Mouse (Mus musculus) bone marrow, adult 2 months (tissue): ENCODE measurements around the gene Hmgn5.

Experiments used
- CTCF ChIP-seq: fragments of 200-500 bp; IDR thresholded peaks from 2 replicates; pipeline ENCODE4 v1.5.1; 2011; ENCODE audit warnings: low read length, control low read depth; ENCODE audit not compliant: control insufficient read depth, insufficient read depth
- POLR2A ChIP-seq: fragments of 200-500 bp; IDR thresholded peaks from 2 replicates; pipeline ENCODE4 v1.6.1; 2011; ENCODE audit warnings: low read depth, mild to moderate bottlenecking, control low read depth, low read length, borderline replicate concordance; ENCODE audit not compliant: control insufficient read depth

GRCm38 (mm10) chrX:109047773-109048172 lies 34.6 kb upstream of the Hmgn5 start:
- TF ChIP-seq POLR2A, result no peak
- no peak for TF ChIP-seq CTCF
